ENCODE assay signal across 28 mouse cellular contexts in the genomic region with DNA sequence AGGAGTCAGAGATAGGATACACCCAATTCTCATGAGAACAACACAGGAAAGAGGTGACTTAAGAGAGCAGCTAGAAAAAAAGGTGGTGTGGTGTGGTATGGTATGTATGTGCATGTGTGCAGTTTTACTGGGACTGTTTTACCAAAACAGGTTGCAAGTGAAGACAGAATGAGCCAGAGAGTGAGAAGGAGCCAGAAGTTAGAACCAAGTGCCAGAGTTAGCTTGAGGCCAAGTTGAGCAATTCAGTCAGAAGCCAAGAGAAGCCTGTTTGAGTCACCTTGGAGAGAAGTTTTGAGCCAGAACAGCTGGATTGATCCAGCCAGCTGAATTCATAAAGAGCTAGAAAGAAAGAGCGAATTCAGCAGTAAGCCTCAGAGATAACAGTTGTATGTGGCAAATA. TPM values are rescaled to one million over a fixed set of nuclear protein-coding genes. Genes with fewer than 3 reads are reported as not detected.
A peak's percentile ranks its signal among the peaks of the same experiment; 100 is the strongest.
DNase-seq lines count a peak whose midpoint lies in the region; ATAC-seq and TF ChIP-seq lines count a peak whose summit lies in the region.
"Had no signal": no experiment of that assay in that cellular context is flagged by ENCODE, and none has a peak within 500 bp of the region (broad histone marks: within the 10 kb centered on the region; RNA-seq: fewer than 3 reads in every experiment).

No protein-coding gene starts in this region.

- H3K4me2 ChIP-seq in lung, postnatal 0 days (replicated peaks; ENCODE audit: low read depth, low read length) = no peak overlapping the region
- H3K4me2 ChIP-seq: forebrain, embryonic 12.5 days; forebrain, embryonic 15.5 days; heart, embryonic 13.5 days; hindbrain, embryonic 14.5 days had no signal

- 0 out of 2 replicates have a peak, but pooled peaks cover 4% of the 10 kb centered on the region for H3K9me3 ChIP-seq in lung, postnatal 0 days (ENCODE audit: low read length)
- H3K9me3 ChIP-seq: forebrain, embryonic 12.5 days; forebrain, embryonic 15.5 days; heart, embryonic 10.5 days; heart, embryonic 13.5 days had no signal

- ATAC-seq in lung, postnatal 0 days = peak; percentile 14; the same call in 1 of the 2 replicates
- ATAC-seq: activated CD4-positive, CD25-positive, alpha-beta regulatory T cell, adult 4 months; CD4-positive, CD25-positive, alpha-beta regulatory T cell, adult 4 months; forebrain, embryonic 15.5 days; hindbrain, postnatal 0 days; inflammation-experienced regulatory T-cells, adult 6 months; intestine, embryonic 16.5 days had no signal

- WGBS in lung, postnatal 0 days = 56% methylated on average over 1 of the region's 1 CpGs

- H3K4me1 ChIP-seq in lung, postnatal 0 days (ENCODE audit: insufficient read depth, low read depth, low read length) = no peaks in the 10 kb centered on the region; the same call in 1 of the 2 replicates
- H3K4me1 ChIP-seq: heart, embryonic 10.5 days; heart, embryonic 13.5 days had no signal

- no peaks in the 10 kb centered on the region; the same call in 1 of the 2 replicates for H3K36me3 ChIP-seq in lung, postnatal 0 days (ENCODE audit: insufficient read depth, low read length)
- H3K36me3 ChIP-seq: forebrain, embryonic 12.5 days; forebrain, embryonic 15.5 days had no signal

- H3K9ac ChIP-seq in lung, postnatal 0 days (replicated peaks; ENCODE audit: low read depth) = no peak overlapping the region
- H3K9ac ChIP-seq: forebrain, embryonic 12.5 days; forebrain, embryonic 15.5 days; heart, embryonic 13.5 days; hindbrain, embryonic 14.5 days had no signal

- TF ChIP-seq CTCF in lung, postnatal 0 days (IDR thresholded peaks at IDR 0.05) = no peak

- TF ChIP-seq EP300 in lung, postnatal 0 days (IDR thresholded peaks at IDR 0.05) = no peak

- no peak overlapping the region for H3K4me3 ChIP-seq in lung, postnatal 0 days (ENCODE audit: low read depth, low read length)
- H3K4me3 ChIP-seq: forebrain, embryonic 12.5 days; forebrain, embryonic 15.5 days; gastrocnemius, adult 2 months; heart, embryonic 10.5 days; heart, embryonic 13.5 days had no signal

- no peak overlapping the region for H3K27ac ChIP-seq in lung, postnatal 0 days (ENCODE audit: low read length)
- H3K27ac ChIP-seq: forebrain, embryonic 12.5 days; forebrain, embryonic 15.5 days; gastrocnemius, adult 2 months; heart, embryonic 10.5 days; heart, embryonic 13.5 days; hindbrain, embryonic 14.5 days; hindbrain, postnatal 0 days had no signal

- no peaks in the 10 kb centered on the region for H3K27me3 ChIP-seq in lung, postnatal 0 days (replicated peaks; ENCODE audit: insufficient read depth, low read length)
- H3K27me3 ChIP-seq: forebrain, embryonic 12.5 days; forebrain, embryonic 15.5 days had no signal

- peak; percentile 28 for DNase-seq in adrenal gland, adult 2 months
- no peak for DNase-seq in adrenal gland, postnatal 4 days (ENCODE audit: low spot score in 2 of 2)
- peak; percentile 8 to 12 for DNase-seq in adrenal gland, postnatal 36 days
- no peak for DNase-seq in adrenal gland, adult 18-20 months (ENCODE audit: low spot score in 2 of 2)
- DNase-seq in lung, postnatal 0 days (ENCODE audit: low spot score) = no peak
- no peak for DNase-seq in lung, postnatal 25 days (ENCODE audit: low spot score)
- DNase-seq in fat pad, adult 2 months (ENCODE audit: extremely low read depth, low read depth, low spot score) = peak; percentile 50
- DNase-seq in kidney, postnatal 25 days = no peak
- DNase-seq: cerebellum, adult 11-12 months; cerebellum, adult 8-10 months; cerebellum, postnatal 14 days; gastrocnemius, adult 2 months; gastrocnemius, postnatal 14 days; heart, adult 18-20 months; heart, postnatal 14 days; heart, postnatal 4 days; kidney, adult 18-20 months; kidney, adult 9 months had no signal

RNA-seq across cellular contexts. Expression of a gene that starts 4.6 kb away (rescaled TPM):
- total RNA-seq in adrenal gland, adult 2 months (2021) = 10 to 100 TPM; 29.8 to 39.6 TPM
- 7.6 and 8.5 TPM in 2 replicates for polyA plus RNA-seq in adrenal gland, adult 2 months (2012; rRNA removed)
- 10 to 100 TPM; 30.6 to 31.3 TPM for total RNA-seq in adrenal gland, postnatal 4 days (2021)
- total RNA-seq in adrenal gland, postnatal 36 days (2021) = 10 to 100 TPM; 27.7 to 31.7 TPM
- 10 to 100 TPM; 31.5 to 37.1 TPM for total RNA-seq in adrenal gland, adult 18-20 months (2021)
- 19.4 and 20.4 TPM in 2 replicates for polyA plus RNA-seq in lung, postnatal 0 days (2015; fragmentation: Nextera tagmentation; extraction: Ambion mirVana)

Comparison
In these comparisons a context has a peak if more than half of its experiments do, and no peak if none do; other contexts are left out.
1. DNase-seq: peak in adrenal gland, adult 2 months (single experiment), adrenal gland, postnatal 36 days (2 of 2) and fat pad, adult 2 months (single experiment); none in adrenal gland, postnatal 4 days (0 of 2), adrenal gland, adult 18-20 months (0 of 2), lung, postnatal 0 days (single experiment), lung, postnatal 25 days (single experiment) and kidney, postnatal 25 days (0 of 2).